Mouse (Mus musculus): ENCODE measurements at regions not wholly inside any gene's neighbourhood (a gene's known extent, or its start where the extent isn't known, plus 50 kb on each side); places are given as distances from the start of the nearest gene placed in this dataset.

DNA sequence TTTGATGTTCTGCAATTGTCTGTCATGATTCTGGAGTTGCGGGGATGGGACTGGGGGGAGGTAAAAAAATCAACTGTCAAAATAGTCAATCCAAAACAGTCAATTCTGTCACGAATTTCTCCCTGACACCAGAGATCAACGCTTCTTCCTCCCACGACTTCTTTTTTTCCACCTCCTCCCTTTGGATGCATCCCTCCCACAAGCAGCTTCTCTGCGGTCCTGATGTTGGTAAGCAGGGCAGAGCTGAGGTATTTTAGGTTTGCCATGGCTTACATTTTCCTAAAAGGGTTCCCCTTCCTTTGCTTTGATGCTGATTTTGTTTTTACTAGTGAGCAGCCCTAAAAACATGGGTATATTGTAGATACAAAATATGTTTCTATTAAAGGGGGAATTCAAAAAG, 209.7 kb downstream of the Cd47 start:
- no peak for DNase-seq

DNA sequence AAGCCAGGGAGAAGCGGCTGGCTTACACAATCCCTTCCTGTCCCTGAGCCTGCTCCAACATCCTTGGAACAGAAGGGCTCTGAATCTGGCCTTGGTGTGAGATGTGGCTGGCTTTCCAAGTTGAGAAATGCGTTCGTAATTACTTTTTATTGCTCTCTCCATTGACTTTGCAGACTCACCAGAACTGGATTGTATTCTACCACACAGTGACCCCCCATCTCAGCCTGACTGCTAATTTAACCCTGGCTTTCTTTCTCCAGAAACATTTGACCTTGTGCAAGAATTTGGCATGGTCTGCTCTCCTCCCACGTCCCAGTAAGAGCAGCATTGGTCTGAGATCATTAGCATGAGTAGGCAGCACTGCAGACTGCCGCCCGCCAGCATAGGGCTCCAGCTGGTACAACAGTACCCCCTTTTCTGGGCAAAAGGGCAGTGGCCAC, 210.2 kb downstream of the Cd47 start:
- no peak for DNase-seq

DNA sequence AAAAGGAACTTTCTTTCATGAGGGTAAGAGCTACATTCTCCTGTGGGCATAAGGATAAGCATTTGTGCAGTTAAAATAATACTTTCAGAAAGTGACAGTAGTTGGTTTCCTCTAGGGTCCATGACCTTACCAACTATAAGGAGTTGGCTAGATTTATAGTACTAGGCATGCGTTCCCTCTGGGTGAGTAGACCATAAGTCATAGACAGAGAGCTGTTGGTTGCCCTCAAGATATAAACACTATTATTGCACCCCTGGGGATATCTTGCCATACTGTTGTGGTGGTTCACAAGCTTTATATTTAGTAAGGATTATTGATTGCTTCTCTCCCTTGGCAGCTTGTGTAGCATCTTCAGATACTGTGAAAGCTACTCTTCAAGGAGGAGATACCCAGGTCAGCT, 223.6 kb downstream of the Cd47 start:
- no peak for DNase-seq

DNA sequence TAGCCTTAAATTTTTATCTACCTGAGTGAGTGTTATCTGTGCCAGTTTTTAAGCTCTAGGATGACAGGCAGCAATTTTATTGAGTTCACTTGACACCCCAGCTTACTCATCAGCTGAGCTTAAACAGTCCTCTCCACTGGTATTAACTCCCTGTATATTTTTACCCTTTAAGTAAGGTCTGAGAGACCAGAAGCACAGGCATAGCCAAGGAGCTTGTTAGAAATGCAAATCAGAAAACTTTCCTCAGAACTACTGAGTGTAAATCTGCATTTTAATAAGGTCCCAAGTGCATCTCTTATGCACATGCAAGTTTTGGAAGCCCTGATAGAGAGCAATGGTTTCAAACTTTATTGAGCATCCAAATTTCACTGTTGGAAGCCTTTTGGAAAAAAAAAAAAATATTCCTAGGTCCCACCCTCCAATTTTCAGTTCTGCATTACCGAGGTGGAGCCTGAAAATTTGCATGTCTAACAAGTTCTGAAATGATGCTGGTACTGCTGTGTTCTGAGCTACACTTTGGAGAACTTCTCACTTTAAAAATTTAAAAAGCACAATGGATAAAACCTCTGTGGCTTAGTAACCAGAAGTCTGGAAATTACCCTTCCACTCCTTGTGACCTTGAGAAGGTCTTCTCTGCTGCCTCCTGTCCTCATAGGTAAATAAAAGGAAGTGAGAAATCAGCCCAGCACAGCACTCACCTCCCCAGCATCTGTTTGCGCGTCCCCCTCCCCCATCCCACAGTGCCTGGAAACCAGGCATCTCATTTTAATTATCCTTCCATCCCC, 226.0 kb downstream of the Cd47 start:
- DNase-seq: no peak

DNA sequence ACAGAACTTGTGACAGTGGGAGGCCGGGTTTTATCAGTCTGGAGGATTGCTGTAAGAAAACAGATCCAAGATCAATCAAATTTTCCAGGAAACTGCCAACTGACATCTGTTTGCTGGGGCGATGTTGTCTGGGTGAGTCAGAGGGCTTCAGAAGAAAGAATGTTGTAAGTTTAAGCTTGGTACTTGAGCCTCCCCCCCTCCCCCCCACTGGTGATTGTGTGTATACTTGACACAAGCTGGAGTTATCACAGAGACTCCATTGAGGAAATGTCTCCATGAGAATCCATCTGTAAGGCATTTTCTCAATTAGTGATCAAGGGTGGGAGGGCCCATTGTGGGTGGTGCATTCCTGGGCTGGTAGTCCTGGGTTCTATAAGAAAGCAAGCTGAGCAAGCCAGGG, 226.9 kb downstream of the Cd47 start:
- no peak for DNase-seq

DNA sequence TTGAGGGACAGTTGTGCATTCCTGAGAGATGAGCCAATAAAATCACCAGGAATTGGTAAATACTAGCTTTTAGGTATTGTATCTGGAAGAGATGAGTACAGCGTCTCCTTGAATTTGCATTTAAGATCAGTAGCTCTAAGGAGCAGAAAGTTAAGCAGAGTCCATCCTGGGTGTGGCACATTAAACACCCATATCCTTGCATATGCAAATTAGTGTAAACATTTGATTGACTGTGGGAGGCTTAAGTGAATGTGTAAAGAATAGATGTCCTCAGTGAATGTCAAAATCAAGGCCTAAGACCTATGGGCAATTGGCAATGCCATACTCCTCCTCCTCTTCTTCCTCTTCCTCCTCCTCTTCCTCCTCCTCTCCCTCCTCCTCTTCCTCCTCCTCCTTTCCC, 229.4 kb downstream of the Cd47 start:
- DNase-seq: no peak

DNA sequence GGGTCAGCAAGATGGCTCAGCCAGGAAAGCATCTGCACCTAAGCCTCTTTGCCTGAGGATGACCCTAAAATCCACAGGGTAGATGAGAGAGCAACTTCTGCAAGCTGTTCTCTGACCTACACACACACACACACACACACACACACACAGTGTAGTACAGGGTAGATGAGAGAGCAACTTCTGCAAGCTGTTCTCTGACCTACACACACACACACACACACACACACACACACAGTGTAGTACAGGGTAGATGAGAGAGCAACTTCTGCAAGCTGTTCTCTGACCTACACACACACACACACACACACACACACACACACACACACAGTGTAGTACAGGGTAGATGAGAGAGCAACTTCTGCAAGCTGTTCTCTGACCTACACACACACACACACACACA, 230.0 kb downstream of the Cd47 start:
- peak; percentile 21 to 24 for DNase-seq

DNA sequence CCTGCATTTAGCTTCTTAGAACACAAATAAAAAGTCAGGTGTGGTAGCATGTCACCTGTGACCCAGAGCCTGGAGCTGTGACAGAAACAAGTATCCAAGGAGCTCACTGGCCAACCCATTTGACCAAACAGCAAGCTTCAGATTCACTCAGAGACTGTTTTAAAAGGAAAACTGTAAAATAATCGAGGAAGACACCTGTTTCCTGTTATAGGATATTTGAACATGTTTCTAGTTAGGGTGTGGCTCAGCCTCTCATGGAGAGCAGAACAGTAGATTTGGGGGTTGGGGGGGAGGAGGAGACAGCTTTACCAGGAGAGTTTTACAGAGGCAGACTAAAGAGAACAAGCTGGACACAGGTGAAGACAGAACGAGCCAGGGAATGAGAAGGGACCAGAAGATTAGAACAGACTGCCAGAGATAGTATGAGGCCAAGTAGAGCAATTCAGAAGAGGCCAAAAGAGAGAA, 230.6 kb downstream of the Cd47 start:
- DNase-seq: no peak

DNA sequence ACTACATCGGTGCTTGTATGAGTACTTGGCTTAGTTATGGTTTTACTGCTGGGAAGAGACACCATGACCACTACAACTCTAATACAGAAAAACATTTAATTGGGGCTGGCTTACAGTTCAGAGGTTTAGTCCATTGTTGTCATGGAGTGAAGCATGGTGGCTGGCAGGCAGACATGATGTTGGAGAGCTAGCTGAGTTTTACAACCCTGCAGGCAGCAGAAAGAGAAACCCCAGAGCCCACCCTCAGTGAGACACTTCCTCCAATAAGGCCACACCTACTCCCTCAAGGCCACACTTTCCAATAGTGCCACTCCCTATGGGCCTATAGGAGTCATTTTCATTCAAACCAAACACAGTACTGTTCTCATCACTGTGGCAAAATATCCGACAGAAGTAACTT, 232.5 kb downstream of the Cd47 start:
- no peak for DNase-seq

DNA sequence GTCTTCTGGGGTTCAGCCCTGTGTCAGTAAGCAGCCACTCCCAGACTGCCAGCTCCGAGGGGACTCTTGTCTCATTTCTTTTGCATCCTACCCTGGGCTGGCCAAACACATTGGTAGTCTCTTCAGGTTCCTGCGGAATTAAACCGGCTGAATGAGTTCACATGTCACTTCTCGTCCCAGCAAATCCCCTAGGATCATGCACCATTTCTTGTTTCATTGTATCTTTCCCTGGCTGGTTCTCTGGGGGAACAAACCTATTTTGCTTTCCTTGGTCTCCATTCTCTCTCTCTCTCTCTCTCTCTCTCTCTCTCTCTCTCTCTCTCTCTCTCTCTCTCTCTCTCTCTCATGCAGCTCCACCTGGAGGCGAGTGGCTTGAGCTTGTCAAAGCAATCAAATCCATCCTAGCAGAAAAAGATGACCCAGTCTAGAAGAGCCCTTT, 236.0 kb downstream of the Cd47 start:
- DNase-seq: no peak

DNA sequence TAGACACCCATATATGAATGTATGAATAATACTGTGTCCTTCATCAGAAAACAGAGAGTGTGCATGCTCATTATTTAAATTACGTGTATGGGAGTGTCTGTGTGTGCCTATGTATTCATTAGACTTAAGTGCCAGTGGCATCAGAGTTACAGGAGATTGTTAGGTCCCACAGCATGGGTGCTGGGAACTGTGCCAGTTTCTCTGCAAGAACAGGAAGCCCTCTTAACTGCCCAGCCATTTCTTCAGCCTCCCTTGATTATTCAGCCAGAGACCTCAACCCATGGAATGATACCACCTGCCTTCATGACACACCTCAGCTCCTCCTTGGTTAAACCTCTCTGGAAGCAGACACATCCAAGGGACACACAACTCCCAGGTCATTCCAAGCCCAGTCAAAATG, 243.8 kb downstream of the Cd47 start:
- no peak for DNase-seq

DNA sequence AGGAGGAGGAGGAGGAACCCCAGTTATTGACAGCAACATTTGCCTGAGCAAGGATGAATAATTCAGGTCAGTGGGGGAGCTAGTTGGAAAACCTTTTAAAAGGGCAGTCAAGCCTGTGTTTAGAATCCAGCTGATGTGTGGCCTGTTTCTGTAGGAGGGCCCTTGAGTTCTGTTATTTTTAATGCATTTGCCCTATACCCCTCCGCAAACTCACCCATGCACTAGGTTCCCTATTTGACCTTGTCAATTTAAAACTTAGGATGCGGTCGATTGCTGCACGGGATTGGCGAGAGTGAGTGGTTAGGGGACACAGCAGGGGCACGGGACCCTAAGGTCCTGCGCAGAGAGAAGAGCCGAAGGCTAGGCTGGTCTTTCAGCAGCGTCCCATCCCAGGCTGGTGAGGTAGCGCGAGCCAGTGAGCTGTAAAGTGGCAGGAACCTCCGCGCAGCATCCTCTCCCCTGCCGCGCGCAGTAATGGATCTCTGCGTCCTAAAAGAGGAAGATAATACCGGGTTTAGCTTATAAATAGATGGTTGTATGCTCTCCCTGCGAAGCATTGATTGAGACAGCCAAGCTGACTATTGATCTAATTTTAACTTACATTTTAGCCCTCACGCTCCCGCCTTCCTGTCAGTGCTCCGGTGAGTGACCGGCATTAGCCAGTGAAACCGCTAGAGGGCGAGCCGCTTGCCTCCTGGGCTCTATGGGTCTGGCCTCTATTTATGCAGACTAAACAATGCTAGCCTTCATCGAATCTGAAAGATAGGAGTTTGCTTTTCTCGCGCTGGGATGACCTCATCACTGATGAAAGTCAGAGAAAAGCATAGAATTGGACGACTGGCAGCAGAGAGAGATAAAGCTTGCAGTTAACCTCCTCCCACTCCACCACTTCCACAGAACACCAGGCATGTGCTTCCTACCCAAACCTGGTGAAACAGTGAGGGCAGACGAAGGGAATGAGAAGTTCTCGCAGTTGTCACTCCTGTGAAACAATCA, 245.5 kb downstream of the Cd47 start:
- peak; percentile 67 to 73 for DNase-seq

DNA sequence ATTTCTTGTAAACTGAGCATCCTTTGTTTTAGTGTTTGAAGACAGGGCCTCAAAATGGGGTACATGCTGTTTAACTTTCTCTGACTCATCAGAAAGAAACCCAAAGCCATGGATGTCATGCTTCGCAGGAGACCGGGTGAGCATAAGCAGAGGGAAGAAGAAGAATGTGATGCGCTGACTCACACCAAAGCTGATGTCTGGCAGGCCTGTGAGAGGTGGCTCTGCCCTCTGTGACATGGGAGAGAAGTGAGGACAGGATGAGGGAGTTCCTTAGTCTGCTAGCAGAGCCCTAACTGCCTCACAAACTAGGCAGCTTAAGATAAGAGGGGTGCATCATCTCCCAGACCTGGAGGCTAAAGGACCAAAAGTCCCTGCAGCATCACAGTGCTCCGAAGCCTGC, 263.2 kb downstream of the Cd47 start:
- DNase-seq: no peak

DNA sequence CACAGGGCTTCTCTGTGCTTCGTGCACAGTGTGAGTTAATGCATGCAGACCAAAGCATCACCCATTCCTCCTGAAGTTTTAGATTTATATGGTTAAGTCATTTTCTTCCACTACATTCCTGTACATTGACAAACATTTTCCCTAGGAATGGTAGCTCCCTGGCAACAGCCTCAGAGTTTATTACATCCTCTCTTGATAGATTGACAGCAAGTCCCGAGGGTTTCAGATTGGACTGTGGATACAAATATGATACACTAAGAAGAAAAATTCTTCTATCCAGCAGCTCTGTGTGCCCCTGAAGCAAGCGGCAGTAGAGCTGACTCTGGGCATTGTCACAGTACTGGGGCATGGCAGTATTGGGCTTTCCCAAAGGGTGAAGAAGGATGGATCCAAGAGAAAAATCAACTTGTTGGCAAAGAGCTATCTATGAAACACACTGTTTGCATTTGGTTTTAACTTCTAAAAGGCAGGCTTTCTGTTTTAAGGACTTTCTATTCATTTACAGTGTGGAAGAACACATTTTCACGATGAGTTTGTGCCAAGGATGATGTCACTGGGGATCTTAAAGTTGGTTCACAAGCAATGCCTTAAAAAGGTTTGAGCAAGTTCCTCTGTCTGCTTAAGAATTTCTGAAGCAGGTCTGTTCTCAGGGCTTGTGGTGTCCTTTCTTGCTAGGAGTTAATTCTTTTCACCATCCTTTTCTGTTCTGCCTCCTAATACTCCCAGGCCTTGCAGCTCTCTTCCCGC, 265.2 kb downstream of the Cd47 start:
- DNase-seq: no peak

DNA sequence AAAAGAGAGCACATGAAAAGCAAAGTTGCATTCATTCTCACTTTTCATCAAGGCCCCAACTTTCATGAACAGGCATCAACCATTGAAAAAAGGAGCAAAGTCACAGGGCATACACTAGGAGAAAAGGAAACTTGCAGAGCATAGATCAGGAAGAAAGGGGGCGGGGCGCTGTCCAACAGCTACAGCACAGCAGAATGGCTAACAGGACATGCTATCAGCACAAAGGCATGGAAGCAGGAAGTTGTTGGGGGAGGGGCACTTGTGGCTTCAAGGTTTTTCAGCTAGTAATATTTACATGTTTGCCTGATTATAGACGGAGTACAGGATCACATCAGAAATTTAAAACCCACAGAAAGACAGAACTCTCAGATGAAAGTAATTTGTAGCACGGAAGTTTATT, 268.7 kb downstream of the Cd47 start:
- peak; percentile 45 to 57 for DNase-seq

DNA sequence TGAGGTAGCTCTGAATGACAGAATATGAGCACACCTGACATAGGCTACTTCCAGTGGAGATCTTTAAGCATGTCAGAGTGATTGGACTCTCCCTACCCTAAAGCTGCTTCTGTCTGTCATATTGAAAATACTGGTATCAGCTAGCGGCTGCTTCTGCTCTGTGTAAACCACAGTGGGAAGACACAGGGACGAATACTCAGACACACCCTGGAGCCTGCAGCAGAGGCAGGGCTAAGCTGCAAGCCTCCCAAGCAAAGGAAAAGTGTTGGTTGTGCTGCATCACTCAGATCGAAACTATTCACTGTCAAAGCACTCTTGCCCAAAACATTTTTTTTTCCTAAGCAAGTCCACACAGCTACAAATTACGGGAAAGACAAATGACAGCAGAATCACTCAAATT, 270.4 kb downstream of the Cd47 start:
- DNase-seq: no peak

DNA sequence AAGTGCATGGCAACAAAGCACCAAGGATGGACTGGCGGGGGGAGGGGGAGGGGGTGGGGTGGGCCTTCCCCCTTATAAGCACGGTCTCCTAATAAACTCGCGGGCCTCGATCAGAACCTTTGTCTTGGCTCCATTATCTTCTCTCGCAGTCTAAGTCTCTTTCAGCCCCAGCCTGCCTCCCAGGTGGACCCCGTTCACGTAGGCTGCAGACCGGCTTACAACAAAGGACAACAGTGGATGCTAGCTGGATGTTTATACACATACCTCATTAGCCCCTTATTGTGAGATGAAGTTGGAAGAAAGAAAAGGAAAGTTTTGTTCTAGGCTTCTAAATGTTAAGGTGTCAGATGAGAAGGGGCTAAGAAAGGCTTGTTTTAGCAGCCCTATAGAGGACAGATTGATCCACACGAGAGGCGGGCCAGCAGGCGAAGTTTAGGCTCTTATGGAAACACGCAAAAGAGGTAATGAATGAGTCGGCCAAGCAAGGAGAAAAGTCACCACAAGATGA, 272.6 kb downstream of the Cd47 start:
- DNase-seq: no peak

DNA sequence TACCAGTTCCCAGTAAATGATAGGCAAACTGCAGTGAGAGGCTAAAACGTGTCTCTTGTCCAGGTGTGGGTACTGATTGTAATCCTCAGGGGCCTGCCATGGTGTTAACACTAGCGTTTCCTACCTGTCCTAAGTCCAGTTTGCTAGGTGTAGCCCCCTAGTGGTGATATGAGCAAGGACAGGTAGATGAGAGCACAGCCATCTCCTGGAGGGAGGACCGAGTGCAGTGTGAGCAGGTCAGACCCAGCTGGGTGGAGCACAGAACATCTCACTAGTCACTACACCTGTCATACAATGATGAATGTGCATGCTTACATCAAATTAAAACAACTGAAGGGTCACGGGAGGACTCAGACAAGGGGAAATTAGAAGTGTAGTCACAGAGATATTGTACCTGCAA, 273.6 kb downstream of the Cd47 start:
- DNase-seq: peak; percentile 27 to 35

DNA sequence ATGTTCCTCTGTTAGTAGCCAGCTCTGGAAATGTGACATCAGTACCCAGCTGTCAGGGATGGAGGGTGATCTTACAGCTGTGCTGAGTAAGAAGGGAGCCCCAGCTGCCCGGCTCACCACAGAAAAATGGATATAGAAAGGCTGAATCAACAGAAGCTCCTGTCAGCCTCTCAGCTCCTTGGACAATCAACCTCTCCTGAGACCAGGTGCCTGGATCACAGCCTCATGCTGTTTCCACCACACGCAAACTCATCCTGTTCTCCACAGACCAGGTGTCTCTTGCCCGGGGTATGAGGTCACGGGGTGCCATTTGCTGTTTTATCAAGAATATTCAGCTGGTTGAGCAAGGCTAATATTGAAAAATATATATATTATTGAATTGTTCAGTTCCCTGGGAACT, 275.3 kb downstream of the Cd47 start:
- DNase-seq: no peak

DNA sequence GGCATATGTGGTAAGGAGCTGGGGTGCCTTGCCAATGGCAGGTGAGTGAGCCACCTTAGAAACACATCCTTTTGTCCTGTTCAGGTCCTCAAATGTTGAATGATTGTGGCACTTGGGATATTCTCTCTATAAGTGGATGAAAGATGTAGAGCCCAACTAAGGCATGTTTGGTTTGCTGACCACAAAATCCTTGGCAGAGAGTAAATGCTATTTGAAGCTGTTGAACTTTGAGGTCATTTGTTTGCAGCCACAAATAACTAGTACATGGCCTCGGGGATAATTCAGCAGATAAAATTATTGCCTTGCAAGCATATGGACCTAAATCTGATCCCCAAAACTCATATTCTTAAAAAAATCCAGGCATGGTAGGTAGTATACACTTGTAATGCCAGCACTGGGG, 281.2 kb downstream of the Cd47 start:
- DNase-seq: no peak

DNA sequence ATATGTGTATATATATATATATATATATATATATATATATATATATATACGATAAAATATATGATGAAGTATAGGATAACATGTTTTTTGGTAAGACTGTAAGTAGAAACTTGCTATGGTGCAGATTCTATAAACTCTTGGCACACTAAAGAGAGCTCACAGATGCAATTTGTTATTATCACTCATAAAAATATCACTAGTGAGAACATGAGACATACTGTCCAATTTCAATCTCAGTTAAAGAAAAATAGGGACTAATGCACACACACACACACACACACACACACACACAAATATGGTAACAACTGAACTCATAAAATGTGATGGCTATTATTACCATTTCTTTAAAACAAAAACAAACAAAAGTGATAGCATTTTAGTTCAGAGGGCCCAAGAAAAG, 292.0 kb downstream of the Cd47 start:
- no peak for DNase-seq

DNA sequence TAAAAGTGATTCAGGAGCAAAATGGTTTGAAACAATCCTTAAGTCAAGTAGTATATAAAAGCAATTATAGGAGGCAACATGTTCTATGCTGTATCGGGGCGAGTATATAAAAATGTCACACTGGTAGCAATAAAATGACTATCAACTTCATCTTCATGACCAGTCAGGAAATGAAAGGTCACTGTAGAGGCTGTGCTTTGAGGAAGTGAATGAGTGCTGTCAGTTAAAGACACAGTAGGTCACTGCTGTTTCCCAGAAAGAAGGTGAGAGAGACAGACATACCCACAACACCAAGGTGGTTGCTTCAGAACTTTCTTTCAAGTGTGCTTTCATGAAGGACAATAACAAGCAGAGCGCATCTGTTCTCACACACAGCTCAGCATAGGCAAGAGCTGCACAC, 292.4 kb downstream of the Cd47 start:
- no peak for DNase-seq

Measured in thymus, postnatal 36 days (tissue).